Mouse (Mus musculus) kidney, embryonic 16.5 days (tissue): Measurements from ENCODE around the gene Fam102a. TPM values are rescaled to one million over a fixed set of nuclear protein-coding genes. Genes with fewer than 3 reads are reported as not detected.

Experiments
- ATAC-seq: fragments of 200-750 bp; cut with Nextera tagmentation; 2 replicates; pipeline ENCODE4 v1.8.0; 2017; ENCODE audit warnings: moderate TSS enrichment; ENCODE audit not compliant: low FRiP score, low TSS enrichment
- H3K27ac ChIP-seq: fragments of 300-500 bp; sonication (generic); 2 replicates; pipeline ENCODE4 v1.5.1; 2014; ENCODE audit warnings: low read length
- H3K27me3 ChIP-seq: fragments of 300-500 bp; sonication (generic); 2 replicates; pipeline ENCODE4 v1.6.1; 2014; ENCODE audit warnings: low read length, control low read depth, mixed read lengths; ENCODE audit not compliant: insufficient read depth
- H3K36me3 ChIP-seq: fragments of 300-500 bp; sonication (generic); 2 replicates; pipeline ENCODE4 v1.6.1; 2014; ENCODE audit warnings: low read length, control low read depth, mixed read lengths; ENCODE audit not compliant: insufficient read depth
- H3K4me1 ChIP-seq: fragments of 300-500 bp; sonication (generic); 2 replicates; pipeline ENCODE4 v1.6.1; 2014; ENCODE audit warnings: low read length, control low read depth, mixed read lengths; ENCODE audit not compliant: insufficient read depth
- H3K4me2 ChIP-seq: fragments of 300-500 bp; sonication (generic); replicated peaks from 2 replicates; pipeline ENCODE4 v1.6.1; 2014; ENCODE audit warnings: low read depth, low read length
- H3K4me3 ChIP-seq: fragments of 300-500 bp; sonication (generic); 2 replicates; pipeline ENCODE4 v1.5.1; 2014; ENCODE audit warnings: mild to moderate bottlenecking, low read length
- H3K9ac ChIP-seq: fragments of 300-500 bp; sonication (generic); replicated peaks from 2 replicates; pipeline ENCODE4 v1.6.1; 2014; ENCODE audit warnings: low read length
- H3K9me3 ChIP-seq: fragments of 300-500 bp; sonication (generic); 2 replicates; pipeline ENCODE4 v1.6.1; 2016; ENCODE audit warnings: low read length, control low read depth
- WGBS: fragments of 180-500 bp; shearing (Covaris S2); extraction: QIAGEN DNeasy Blood & Tissue Kit; methylation state at CpG from one replicate; pipeline ENCODE4 v1.1.7; 2014; 5-methylcytosine and 5-hydroxymethylcytosine counted together
- polyA plus RNA-seq: library from polyadenylated mRNA; unstranded; fragments of >200 nt; fragmentation: Nextera tagmentation; extraction: Ambion mirVana; gene quantifications from 2 replicates; pipeline ENCODE4 v1.2.1, GENCODE M21; 2015

The Fam102a gene
- polyA plus RNA-seq, 1 experiment from 2014 or later: 13.3 TPM

DNA sequence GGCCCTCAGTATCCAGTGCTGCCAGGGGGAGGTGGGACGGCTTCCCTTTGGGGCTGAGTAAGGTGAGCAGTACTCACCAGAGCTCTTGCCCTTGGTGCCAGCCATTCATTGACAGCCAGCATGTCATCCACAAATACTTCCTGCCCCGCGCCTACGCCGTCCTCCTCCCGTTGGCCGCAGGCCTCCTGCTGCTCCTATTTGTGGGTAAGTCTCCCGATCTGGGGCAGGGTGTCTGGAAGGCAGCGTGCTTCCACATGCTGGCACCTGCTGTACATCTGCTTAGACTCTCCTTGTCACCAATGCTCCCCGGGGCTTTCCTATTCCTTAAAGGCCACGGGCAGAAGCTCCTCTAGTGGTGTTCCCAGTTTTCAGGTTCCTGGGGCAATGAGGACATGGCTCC lies 37.1 kb downstream of the Fam102a start:
- H3K36me3 ChIP-seq: peaks cover 10% of the 10 kb centered on the region; the same call in 1 of the 2 replicates
- H3K27me3 ChIP-seq: no peaks in the 10 kb centered on the region
- 91% methylated on average over 11 of the region's 11 CpGs for WGBS
- no peak overlapping the region for H3K27ac ChIP-seq
- H3K4me1 ChIP-seq: peaks cover 25% of the 10 kb centered on the region
- H3K4me3 ChIP-seq: no peak overlapping the region
- no peak overlapping the region for H3K9ac ChIP-seq
- ATAC-seq: no peak
- no peaks in the 10 kb centered on the region for H3K9me3 ChIP-seq
- H3K4me2 ChIP-seq: no peak overlapping the region

DNA sequence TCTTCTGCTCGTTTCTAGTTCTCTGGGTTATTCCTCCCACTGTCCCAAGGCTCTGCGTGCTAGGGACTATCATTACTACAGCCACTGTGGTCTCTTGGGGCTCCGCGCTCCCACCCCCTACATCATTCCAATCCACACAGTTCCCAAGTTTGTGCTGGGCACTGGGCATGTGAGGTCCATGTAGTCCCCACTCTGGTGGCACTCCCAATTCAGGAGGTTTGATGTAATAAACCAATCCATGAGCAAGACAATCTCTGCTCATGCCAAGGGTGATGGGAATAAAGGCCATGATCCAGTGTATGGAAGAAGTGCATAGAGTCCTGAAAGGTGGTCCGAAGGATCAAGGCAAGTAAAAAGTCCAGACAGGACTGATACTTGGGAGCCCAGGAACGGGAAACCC lies 39.4 kb downstream of the Fam102a start, which contains the start of gene Pip5kl1:
Gene Pip5kl1 (plus strand): TSS at position 301 of the 400 bp plus-strand sequence.
- peaks cover 12% of the 10 kb centered on the region for H3K27me3 ChIP-seq
- 80% methylated on average over 6 of the region's 6 CpGs for WGBS
- H3K4me1 ChIP-seq: peaks cover 25% of the 10 kb centered on the region
- H3K9ac ChIP-seq: peak within 1 kb of the TSS; percentile 54
- peak within 1 kb of the TSS; percentile 94 for H3K4me2 ChIP-seq
- no peak for ATAC-seq
- no peaks in the 10 kb centered on the region; the same call in 1 of the 2 replicates for H3K36me3 ChIP-seq
- no peak within 1 kb of the TSS for H3K27ac ChIP-seq
- H3K4me3 ChIP-seq: peak within 1 kb of the TSS; percentile 47
- no peaks in the 10 kb centered on the region for H3K9me3 ChIP-seq

DNA sequence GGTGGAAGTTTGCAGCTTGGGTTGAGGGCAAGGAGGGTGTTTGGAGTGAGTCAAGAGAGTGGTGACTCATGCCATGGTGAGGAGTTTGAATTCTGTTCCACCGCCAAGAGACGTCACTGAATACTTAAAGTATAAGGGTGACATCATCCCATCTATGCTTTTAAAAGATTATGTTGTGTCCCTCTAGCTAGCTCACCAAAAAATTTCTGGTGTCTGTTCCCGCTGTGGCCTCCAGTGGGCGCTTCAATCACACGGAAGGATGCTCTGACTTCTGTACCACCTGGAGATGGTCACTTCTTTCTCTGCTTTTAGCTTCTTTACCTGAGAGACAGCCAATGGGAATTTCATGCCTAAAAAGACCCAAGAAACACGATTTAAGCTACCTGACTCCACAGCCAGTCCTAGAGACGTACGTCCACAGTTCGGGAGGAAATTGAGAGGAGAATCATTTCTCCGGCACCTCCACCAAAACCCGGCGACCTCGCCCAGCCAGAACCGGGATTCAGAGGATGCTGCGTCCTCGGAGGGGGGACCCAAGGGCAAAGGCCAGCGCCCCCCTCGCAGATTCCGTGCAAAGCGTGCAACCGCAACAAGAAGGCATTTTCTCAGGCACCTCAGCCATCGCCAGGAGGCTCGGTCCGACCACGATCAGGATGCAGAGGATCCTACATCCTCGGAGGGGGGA lies 39.9 kb downstream of the Fam102a start:
- H3K9ac ChIP-seq: peak overlapping the region; percentile 54

DNA sequence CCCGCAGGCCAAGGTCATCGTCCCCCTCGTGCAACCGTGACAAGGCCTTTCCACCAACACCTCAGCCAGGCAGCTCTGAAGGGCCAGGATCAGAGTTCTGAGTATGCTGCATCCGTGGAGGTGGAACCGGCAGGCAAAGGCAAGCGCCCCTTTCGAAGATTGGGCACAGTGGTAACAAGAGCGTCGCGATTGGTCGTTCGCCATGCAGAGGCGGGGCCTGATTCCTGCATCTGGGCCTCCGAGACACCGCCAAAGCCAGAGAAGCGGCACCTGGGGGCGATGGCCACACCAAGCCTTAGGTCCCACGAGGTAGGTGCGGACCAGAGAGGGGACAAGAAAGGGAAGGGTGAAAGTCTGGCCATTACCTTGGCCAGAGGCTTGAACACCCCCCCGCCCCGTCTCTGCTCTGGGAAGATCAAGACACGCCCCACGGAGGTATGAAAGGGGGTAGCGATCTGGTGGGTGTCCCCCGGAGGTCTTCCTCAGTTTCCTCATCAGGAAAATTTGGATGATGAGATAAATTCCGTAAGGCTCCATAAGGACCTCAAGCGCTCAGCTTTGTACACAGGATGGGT lies 40.5 kb downstream of the Fam102a start, which contains the start of gene 9430097D07Rik:
Gene 9430097D07Rik (minus strand): TSS at position 99 of the 575 bp plus-strand sequence.
- WGBS: 10% methylated on average over 28 of the region's 28 CpGs
- peak within 1 kb of the TSS; percentile 94 for H3K4me2 ChIP-seq
- H3K27me3 ChIP-seq: peaks cover 16% of the 10 kb centered on the region

More for the DNA sequence above, 39.9 kb downstream of the Fam102a start:
- Histone ChIP-seq H3K4me2 (peak overlapping the region; percentile 94), H3K4me1 (peaks cover 25% of the 10 kb centered on the region), H3K27ac (no peak overlapping the region), H3K4me3 (peak overlapping the region; percentile 47), H3K9me3 (no peaks in the 10 kb centered on the region), H3K27me3 (peaks cover 16% of the 10 kb centered on the region), H3K36me3 (no peaks in the 10 kb centered on the region; the same call in 1 of the 2 replicates)
- ATAC-seq: no peak
- 2% methylated on average over 26 of the region's 26 CpGs for WGBS

DNA sequence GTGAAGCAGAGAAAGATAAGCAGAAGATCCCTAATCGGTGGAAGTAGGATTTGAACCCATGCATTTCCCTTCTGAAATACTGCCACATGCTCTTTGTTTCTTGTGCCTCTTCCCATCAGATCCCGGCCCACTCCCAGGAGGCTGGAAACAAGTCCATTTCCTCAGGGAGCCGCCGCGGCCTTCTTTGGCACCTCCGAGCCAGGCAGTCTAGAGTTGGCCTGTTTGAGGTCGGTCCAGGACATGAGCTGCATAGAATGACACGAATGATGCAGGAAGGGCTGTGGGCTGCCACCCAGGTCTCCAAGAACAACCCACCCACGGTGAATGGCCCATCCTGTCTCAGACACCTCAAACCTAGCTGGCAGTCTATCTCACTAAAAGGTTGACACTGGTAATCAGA lies 41.4 kb downstream of the Fam102a start:
- no peak overlapping the region for H3K4me3 ChIP-seq
- peaks cover 16% of the 10 kb centered on the region for H3K27me3 ChIP-seq
- H3K4me2 ChIP-seq: no peak overlapping the region
- no peak overlapping the region for H3K9ac ChIP-seq
- H3K4me1 ChIP-seq: peaks cover 16% of the 10 kb centered on the region
- H3K9me3 ChIP-seq: no peaks in the 10 kb centered on the region
- 86% methylated on average over 9 of the region's 9 CpGs for WGBS
- no peaks in the 10 kb centered on the region; the same call in 1 of the 2 replicates for H3K36me3 ChIP-seq
- no peak overlapping the region for H3K27ac ChIP-seq
- no peak for ATAC-seq

More for the DNA sequence above, 40.5 kb downstream of the Fam102a start, which contains the start of gene 9430097D07Rik:
- peak; percentile 13; the same call in 1 of the 2 replicates for ATAC-seq
- Histone ChIP-seq H3K4me1 (peaks cover 21% of the 10 kb centered on the region), H3K27ac (no peak within 1 kb of the TSS), H3K36me3 (no peaks in the 10 kb centered on the region; the same call in 1 of the 2 replicates), H3K9me3 (no peaks in the 10 kb centered on the region), H3K9ac (peak within 1 kb of the TSS; percentile 54), H3K4me3 (peak within 1 kb of the TSS; percentile 47)

DNA sequence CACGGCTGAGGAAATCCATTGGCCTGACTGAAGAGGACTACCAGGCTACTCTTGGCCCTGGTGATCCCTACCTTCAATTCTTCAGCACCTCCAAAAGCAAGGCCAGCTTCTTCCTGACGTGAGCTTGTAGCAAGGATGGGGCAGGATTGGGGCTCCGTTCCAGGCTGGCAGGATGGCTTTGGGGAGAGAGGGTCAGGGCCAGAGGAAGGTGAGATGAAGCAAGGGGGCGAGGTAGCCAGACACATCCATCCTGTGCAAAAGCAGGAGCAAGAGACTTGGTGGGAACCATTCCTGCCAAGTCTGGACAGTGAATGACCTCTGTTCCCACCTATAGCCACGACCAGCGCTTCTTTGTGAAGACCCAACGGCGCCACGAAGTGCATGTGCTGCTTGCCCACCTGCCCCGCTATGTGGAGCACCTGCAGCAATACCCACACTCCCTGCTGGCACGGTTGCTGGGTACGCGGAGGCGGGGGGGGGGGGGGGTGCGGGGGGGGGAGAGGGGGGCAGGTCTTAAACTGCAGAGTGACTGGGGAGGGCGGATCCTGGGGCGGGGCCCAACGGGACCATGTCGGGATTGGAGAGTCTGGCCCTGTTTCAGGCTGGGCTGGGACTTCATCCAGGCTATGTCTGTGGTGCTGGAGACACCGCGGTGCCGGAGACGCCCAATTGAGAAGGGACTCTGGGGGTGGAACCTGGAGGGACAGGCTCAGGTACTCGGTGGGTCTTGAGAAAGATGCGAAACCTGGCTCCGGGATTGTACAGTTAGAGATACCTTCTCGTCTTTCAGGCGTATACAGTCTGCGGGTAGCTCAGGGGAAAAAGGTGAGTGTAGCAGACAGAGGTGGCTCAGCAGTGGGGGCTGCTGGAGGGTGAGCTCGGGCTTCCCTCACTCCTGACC lies 43.3 kb downstream of the Fam102a start:
- Histone ChIP-seq H3K4me3 (no peak overlapping the region), H3K9ac (no peak overlapping the region; the same call in 1 of the 2 replicates), H3K4me1 (peaks cover 13% of the 10 kb centered on the region), H3K27me3 (peaks cover 16% of the 10 kb centered on the region), H3K9me3 (no peaks in the 10 kb centered on the region), H3K27ac (no peak overlapping the region), H3K36me3 (no peaks in the 10 kb centered on the region; the same call in 1 of the 2 replicates), H3K4me2 (no peak overlapping the region)
- 0 out of 2 replicates have a peak, but pooled peaks have one; percentile 7 for ATAC-seq
- 28% methylated on average over 25 of the region's 30 CpGs for whole genome bisulfite sequencing

DNA sequence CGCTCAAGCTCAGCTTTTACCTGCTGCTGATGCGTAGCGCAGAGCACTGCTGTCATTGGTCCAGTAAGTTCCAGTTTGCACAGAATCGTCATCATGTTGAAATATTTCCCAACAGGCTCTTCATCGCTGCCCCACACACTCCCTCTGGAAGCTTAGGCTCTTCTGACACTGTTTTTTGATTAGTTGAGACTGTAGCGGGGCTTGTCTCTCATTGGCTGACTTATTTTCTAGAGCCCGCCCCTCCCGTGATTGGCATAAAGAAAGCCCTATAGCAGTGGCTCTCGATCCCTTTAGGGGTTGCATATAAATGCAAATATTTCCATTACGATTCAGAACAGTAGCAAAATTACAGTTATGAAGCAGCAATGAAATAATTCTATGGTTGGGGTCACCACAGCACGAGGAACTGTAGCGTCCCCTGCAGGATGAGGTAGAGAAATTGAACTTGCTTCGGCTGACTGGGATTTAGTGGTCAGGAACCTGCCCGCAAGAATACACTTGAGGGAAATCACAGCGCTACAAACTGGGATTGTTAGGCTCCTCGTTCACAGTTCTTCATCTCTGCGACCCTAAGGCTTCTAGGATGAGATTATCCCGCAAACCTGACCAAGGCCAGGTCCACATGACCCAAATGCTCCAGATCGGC lies 46.4 kb downstream of the Fam102a start:
- Histone ChIP-seq H3K27ac (no peak overlapping the region), H3K4me2 (peak overlapping the region; percentile 31), H3K9ac (no peak overlapping the region), H3K9me3 (no peaks in the 10 kb centered on the region), H3K27me3 (peaks cover 16% of the 10 kb centered on the region), H3K36me3 (no peaks in the 10 kb centered on the region), H3K4me3 (peak overlapping the region; percentile 27), H3K4me1 (0 out of 2 replicates have a peak, but pooled peaks cover 7% of the 10 kb centered on the region)
- 39% methylated on average over 19 of the region's 19 CpGs for WGBS
- ATAC-seq: peak; percentile 29; the same call in 1 of the 2 replicates

DNA sequence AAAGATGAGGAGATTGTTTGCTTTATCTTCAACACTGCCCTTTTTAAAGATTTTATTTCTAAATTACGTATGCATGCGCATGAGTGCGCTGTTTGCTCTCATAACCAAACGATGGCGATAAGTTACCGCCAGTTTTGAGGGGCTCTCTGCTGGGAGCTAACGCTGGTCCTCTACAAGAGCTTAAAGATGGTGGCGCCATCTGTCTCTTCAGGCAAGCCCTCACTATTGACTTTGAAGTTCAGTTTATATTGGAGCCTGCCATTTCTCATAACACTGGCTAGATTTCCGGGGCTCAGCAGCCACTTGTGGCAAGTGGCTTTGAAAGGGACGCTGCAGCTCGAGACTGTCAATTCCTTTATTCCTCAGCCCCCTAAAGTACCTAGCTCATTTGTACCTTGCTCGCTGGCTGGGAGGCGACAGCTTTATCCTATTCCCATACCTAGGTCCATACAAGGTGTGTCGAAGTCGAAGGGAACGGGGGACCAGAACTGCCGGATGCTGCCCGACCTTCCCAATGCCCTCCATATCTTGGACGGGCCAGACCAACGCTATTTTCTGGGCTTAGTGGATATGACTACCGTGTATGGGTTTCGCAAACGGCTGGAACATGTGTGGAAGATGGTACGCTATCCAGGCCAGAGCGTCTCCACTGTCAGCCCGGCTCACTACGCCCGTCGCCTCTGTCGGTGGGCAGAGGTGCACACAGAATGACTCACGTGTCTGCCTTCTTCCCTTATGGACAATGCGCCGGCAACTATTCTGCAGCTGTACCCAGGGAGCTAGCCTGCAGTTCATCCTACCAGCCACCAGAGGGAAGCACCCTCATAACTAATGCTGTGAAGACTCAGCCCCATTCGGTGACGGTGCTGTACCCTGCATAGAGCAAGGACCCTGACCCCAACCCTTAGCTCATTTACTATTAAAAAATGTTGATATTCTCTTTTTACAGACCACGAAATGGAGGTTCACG lies 48.0 kb downstream of the Fam102a start:
- Histone ChIP-seq H3K27ac (no peak overlapping the region), H3K4me1 (peaks cover 16% of the 10 kb centered on the region), H3K27me3 (peaks cover 14% of the 10 kb centered on the region), H3K36me3 (no peaks in the 10 kb centered on the region), H3K9me3 (no peaks in the 10 kb centered on the region), H3K4me2 (peak overlapping the region; percentile 51), H3K4me3 (peak overlapping the region; percentile 23), H3K9ac (no peak overlapping the region)
- peak; percentile 60 for ATAC-seq
- 12% methylated on average over 37 of the region's 37 CpGs for WGBS
